Comparison of ENCODE assay signal across 21 mouse cellular contexts in the genomic region with DNA sequence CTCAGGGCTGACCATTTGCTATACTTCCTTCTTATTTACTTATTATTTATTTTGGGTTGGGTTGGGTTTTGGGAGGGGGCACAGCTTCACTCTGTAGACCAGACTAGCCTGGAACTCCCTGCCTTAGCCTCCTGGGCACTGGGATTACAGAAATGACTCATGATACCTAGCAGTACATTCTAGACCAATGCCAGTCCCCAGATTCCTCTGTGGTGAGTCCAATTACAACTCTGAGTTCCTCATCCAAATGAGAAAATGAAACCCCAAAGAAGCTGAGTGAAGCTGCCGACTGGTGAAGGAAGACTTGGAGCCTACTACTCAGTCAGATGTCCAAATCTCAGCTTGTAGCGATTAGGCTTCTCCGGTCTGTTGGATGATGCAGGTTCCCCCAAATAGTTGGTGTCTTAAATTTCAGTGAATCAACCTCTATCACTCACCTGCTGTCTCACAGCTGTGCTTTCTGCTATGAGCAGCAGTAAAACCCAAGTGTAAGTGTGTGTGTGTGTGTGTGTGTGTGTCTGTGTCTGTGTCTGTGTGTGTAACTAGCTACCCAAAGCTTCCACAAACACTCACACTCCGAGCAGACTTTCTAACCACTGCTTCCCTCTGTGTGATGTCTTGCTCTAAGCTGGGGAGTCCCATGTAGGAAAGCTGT.
DNase-seq lines count a peak whose midpoint lies in the region.
"Had no signal": no experiment of that assay in that cellular context is flagged by ENCODE, and none has a peak within 500 bp of the region (broad histone marks: within the 10 kb centered on the region; RNA-seq: fewer than 3 reads in every experiment).

No protein-coding gene starts in this region.

- 26% methylated on average over 4 of the region's 4 CpGs for WGBS in macrophage (ENCODE audit: missing documents)

- peaks cover 100% of the 10 kb centered on the region for H3K79me2 ChIP-seq in macrophage (ENCODE audit: inconsistent target)

- peaks cover 10% of the 10 kb centered on the region; the same call in 1 of the 2 replicates for H3K36me3 ChIP-seq in macrophage (ENCODE audit: inconsistent target)
- H3K36me3 ChIP-seq: forebrain, embryonic 15.5 days; G1E; heart, embryonic 10.5 days; intestine, embryonic 15.5 days; limb, embryonic 10.5 days; midbrain, embryonic 10.5 days; neural tube, embryonic 15.5 days had no signal

- intact Hi-C loops in gastrocnemius, postnatal 36 days (cut with DNase I) = no loop called here
- intact Hi-C loops in left cerebral cortex, postnatal 25 days (cut with DNase I) = no loop called here

- no peak overlapping the region for H3K4me3 ChIP-seq in macrophage (ENCODE audit: inconsistent target)
- H3K4me3 ChIP-seq: erythroblast, embryonic 14.5 days; forebrain, embryonic 15.5 days; heart, embryonic 10.5 days; intestine, embryonic 15.5 days; limb, embryonic 10.5 days; midbrain, embryonic 10.5 days; neural tube, embryonic 15.5 days had no signal

- peak overlapping the region; percentile 80 for H3K27ac ChIP-seq in macrophage
- H3K27ac ChIP-seq: forebrain, embryonic 15.5 days; heart, embryonic 10.5 days; hindbrain, embryonic 14.5 days; intestine, embryonic 15.5 days; limb, embryonic 10.5 days; liver, embryonic 14.5 days; midbrain, embryonic 10.5 days; neural tube, embryonic 15.5 days had no signal

- DNase-seq in gastrocnemius, adult 18-20 months (ENCODE audit: low spot score) = peak; percentile 52
- DNase-seq in gastrocnemius, postnatal 36 days = no peak
- peak; percentile 60 for DNase-seq in 3134 (ENCODE audit: extremely low read depth, insufficient read length, low spot score)
- DNase-seq in Muller cell, postnatal 12 days (ENCODE audit: inconsistent ontology term) = peak; percentile 59
- DNase-seq in urinary bladder, postnatal 36 days (ENCODE audit: low spot score in 2 of 2) = no peak
- DNase-seq in right cerebral cortex, adult 2 months (ENCODE audit: low spot score in 2 of 2) = no peak
- DNase-seq in left cerebral cortex, postnatal 25 days (ENCODE audit: low spot score in 2 of 2) = no peak
- DNase-seq: cerebellum, adult 18-20 months; heart, postnatal 10 days; right cerebral cortex, postnatal 4 days had no signal

Comparison
In these comparisons a context has a peak if more than half of its experiments do, and no peak if none do; other contexts are left out.
1. DNase-seq: peak in gastrocnemius, adult 18-20 months (single experiment), 3134 (single experiment) and Muller cell, postnatal 12 days (single experiment); none in gastrocnemius, postnatal 36 days (0 of 2), urinary bladder, postnatal 36 days (0 of 2), right cerebral cortex, adult 2 months (0 of 2) and left cerebral cortex, postnatal 25 days (0 of 2).